Mouse (Mus musculus): ENCODE data around the gene Chrna9. TPM values are rescaled to one million over a fixed set of nuclear protein-coding genes. Genes with fewer than 3 reads are reported as not detected.
"Not testable (repeated sequence)": the region's sequence is repeated elsewhere in the genome, so short reads cannot be mapped to it uniquely, and the experiment has no call there.

Chrna9 gene
- total RNA-seq, 1 experiment from 2014 or later: not detected

GRCm38 (mm10) chr5:65987004-65987403, 52.3 kb downstream of the Chrna9 start:
- ATAC-seq (replicated peaks in 1 of 2; ENCODE audit: insufficient read depth in 1 of 2, low FRiP score in 2 of 2, low TSS enrichment in 1 of 2, low read depth in 1 of 2, poor library complexity in 2 of 2, severe bottlenecking in 2 of 2): not testable (repeated sequence)

GRCm38 (mm10) chr5:65991191-65991590, 56.5 kb downstream of the Chrna9 start:
- peak; percentile 20 to 42; a peak in 1 of 4 replicates for ATAC-seq (replicated peaks in 1 of 2; ENCODE audit: insufficient read depth in 1 of 2, low FRiP score in 2 of 2, low TSS enrichment in 1 of 2, low read depth in 1 of 2, poor library complexity in 2 of 2, severe bottlenecking in 2 of 2)

GRCm38 (mm10) chr5:65994643-65995042, 59.9 kb downstream of the Chrna9 start:
- no peak for ATAC-seq (replicated peaks in 1 of 2; ENCODE audit: insufficient read depth in 1 of 2, low FRiP score in 2 of 2, low TSS enrichment in 1 of 2, low read depth in 1 of 2, poor library complexity in 2 of 2, severe bottlenecking in 2 of 2)

- no peak for ATAC-seq (replicated peaks in 1 of 2; ENCODE audit: insufficient read depth in 1 of 2, low FRiP score in 2 of 2, low TSS enrichment in 1 of 2, low read depth in 1 of 2, poor library complexity in 2 of 2, severe bottlenecking in 2 of 2)
Measured at GRCm38 (mm10) chr5:65997813-65998212, 63.1 kb downstream of the Chrna9 start.

GRCm38 (mm10) chr5:65999106-65999505, 64.4 kb downstream of the Chrna9 start:
- no peak for ATAC-seq (replicated peaks in 1 of 2; ENCODE audit: insufficient read depth in 1 of 2, low FRiP score in 2 of 2, low TSS enrichment in 1 of 2, low read depth in 1 of 2, poor library complexity in 2 of 2, severe bottlenecking in 2 of 2)

- ATAC-seq (replicated peaks in 1 of 2; ENCODE audit: insufficient read depth in 1 of 2, low FRiP score in 2 of 2, low TSS enrichment in 1 of 2, low read depth in 1 of 2, poor library complexity in 2 of 2, severe bottlenecking in 2 of 2): no peak
Measured at GRCm38 (mm10) chr5:66000074-66000473, 65.4 kb downstream of the Chrna9 start.

GRCm38 (mm10) chr5:66000567-66001125, 65.9 kb downstream of the Chrna9 start:
- peak; percentile 65 to 66 for ATAC-seq (replicated peaks in 1 of 2; ENCODE audit: insufficient read depth in 1 of 2, low FRiP score in 2 of 2, low TSS enrichment in 1 of 2, low read depth in 1 of 2, poor library complexity in 2 of 2, severe bottlenecking in 2 of 2)

- no peak for ATAC-seq (replicated peaks in 1 of 2; ENCODE audit: insufficient read depth in 1 of 2, low FRiP score in 2 of 2, low TSS enrichment in 1 of 2, low read depth in 1 of 2, poor library complexity in 2 of 2, severe bottlenecking in 2 of 2)
Measured at GRCm38 (mm10) chr5:66001232-66001631, 66.5 kb downstream of the Chrna9 start.

- ATAC-seq (replicated peaks in 1 of 2; ENCODE audit: insufficient read depth in 1 of 2, low FRiP score in 2 of 2, low TSS enrichment in 1 of 2, low read depth in 1 of 2, poor library complexity in 2 of 2, severe bottlenecking in 2 of 2): no peak
Measured at GRCm38 (mm10) chr5:66004134-66004925, 69.6 kb downstream of the Chrna9 start, which contains the start of gene 9130230L23Rik. Gene 9130230L23Rik, minus strand, starts transcription at chr5:66004285.

GRCm38 (mm10) chr5:66005041-66005678, 70.4 kb downstream of the Chrna9 start:
- ATAC-seq (replicated peaks in 1 of 2; ENCODE audit: insufficient read depth in 1 of 2, low FRiP score in 2 of 2, low TSS enrichment in 1 of 2, low read depth in 1 of 2, poor library complexity in 2 of 2, severe bottlenecking in 2 of 2): peak; percentile 13 to 23; a peak in 2 of 4 replicates

- ATAC-seq (replicated peaks in 1 of 2; ENCODE audit: insufficient read depth in 1 of 2, low FRiP score in 2 of 2, low TSS enrichment in 1 of 2, low read depth in 1 of 2, poor library complexity in 2 of 2, severe bottlenecking in 2 of 2): no peak
Measured at GRCm38 (mm10) chr5:66008245-66008967, 73.7 kb downstream of the Chrna9 start.

GRCm38 (mm10) chr5:66013999-66014398, 79.3 kb downstream of the Chrna9 start:
- peak in 1 of 2 experiments; percentile 25; a peak in 1 of 4 replicates for ATAC-seq (replicated peaks in 1 of 2; ENCODE audit: insufficient read depth in 1 of 2, low FRiP score in 2 of 2, low TSS enrichment in 1 of 2, low read depth in 1 of 2, poor library complexity in 2 of 2, severe bottlenecking in 2 of 2)

GRCm38 (mm10) chr5:66014437-66014836, 79.7 kb downstream of the Chrna9 start:
- ATAC-seq (replicated peaks in 1 of 2; ENCODE audit: insufficient read depth in 1 of 2, low FRiP score in 2 of 2, low TSS enrichment in 1 of 2, low read depth in 1 of 2, poor library complexity in 2 of 2, severe bottlenecking in 2 of 2): no peak

GRCm38 (mm10) chr5:66015449-66015961, 80.8 kb downstream of the Chrna9 start:
- no peak for ATAC-seq (replicated peaks in 1 of 2; ENCODE audit: insufficient read depth in 1 of 2, low FRiP score in 2 of 2, low TSS enrichment in 1 of 2, low read depth in 1 of 2, poor library complexity in 2 of 2, severe bottlenecking in 2 of 2)

- ATAC-seq (replicated peaks in 1 of 2; ENCODE audit: insufficient read depth in 1 of 2, low FRiP score in 2 of 2, low TSS enrichment in 1 of 2, low read depth in 1 of 2, poor library complexity in 2 of 2, severe bottlenecking in 2 of 2): no peak
Measured at GRCm38 (mm10) chr5:66026796-66027195, 92.1 kb downstream of the Chrna9 start.
